Mouse (Mus musculus) hindbrain, embryonic 13.5 days (tissue): ENCODE measurements at regions not wholly inside any gene's neighbourhood (a gene's known extent, or its start where the extent isn't known, plus 50 kb on each side); places are given as distances from the start of the nearest gene placed in this dataset.
A peak's percentile ranks its signal among the peaks of the same experiment; 100 is the strongest.
"Not testable (repeated sequence)": the region's sequence is repeated elsewhere in the genome, so short reads cannot be mapped to it uniquely, and the experiment has no call there.

ENCODE experiments used
- ATAC-seq: fragments of 200-750 bp; cut with Nextera tagmentation; 2 replicates; pipeline ENCODE4 v1.8.0; 2017; ENCODE audit warnings: moderate TSS enrichment; ENCODE audit not compliant: low FRiP score
- H3K27ac ChIP-seq: fragments of 300-500 bp; sonication (generic); 2 replicates; pipeline ENCODE4 v1.5.1; 2015; ENCODE audit warnings: inconsistent platforms, mild to moderate bottlenecking, moderate library complexity
- H3K27me3 ChIP-seq: fragments of 300-500 bp; sonication (generic); 2 replicates; pipeline ENCODE4 v1.6.1; 2015; ENCODE audit warnings: mild to moderate bottlenecking, inconsistent platforms
- H3K36me3 ChIP-seq: fragments of 300-500 bp; sonication (generic); 2 replicates; pipeline ENCODE4 v1.6.1; 2015; ENCODE audit warnings: mild to moderate bottlenecking, inconsistent platforms
- H3K4me1 ChIP-seq: fragments of 300-500 bp; sonication (generic); replicated peaks from 2 replicates; pipeline ENCODE4 v1.6.1; 2015; ENCODE audit warnings: inconsistent platforms
- H3K4me2 ChIP-seq: fragments of 300-500 bp; sonication (generic); 2 replicates; pipeline ENCODE4 v1.6.1; 2015; ENCODE audit warnings: inconsistent platforms, mild to moderate bottlenecking, moderate library complexity
- H3K4me3 ChIP-seq: fragments of 300-500 bp; sonication (generic); 2 replicates; pipeline ENCODE4 v1.5.1; 2015; ENCODE audit warnings: mild to moderate bottlenecking, inconsistent platforms
- H3K9ac ChIP-seq: fragments of 300-500 bp; sonication (generic); 2 replicates; pipeline ENCODE4 v1.6.1; 2015; ENCODE audit warnings: mild to moderate bottlenecking, inconsistent platforms
- H3K9me3 ChIP-seq: fragments of 300-500 bp; sonication (generic); 2 replicates; pipeline ENCODE4 v1.6.1; 2016; ENCODE audit warnings: inconsistent platforms
- whole genome bisulfite sequencing: fragments of 180-500 bp; shearing (Covaris S2); methylation state at CpG from one replicate; pipeline ENCODE4 v1.1.7; 2015; 5-methylcytosine and 5-hydroxymethylcytosine counted together

DNA sequence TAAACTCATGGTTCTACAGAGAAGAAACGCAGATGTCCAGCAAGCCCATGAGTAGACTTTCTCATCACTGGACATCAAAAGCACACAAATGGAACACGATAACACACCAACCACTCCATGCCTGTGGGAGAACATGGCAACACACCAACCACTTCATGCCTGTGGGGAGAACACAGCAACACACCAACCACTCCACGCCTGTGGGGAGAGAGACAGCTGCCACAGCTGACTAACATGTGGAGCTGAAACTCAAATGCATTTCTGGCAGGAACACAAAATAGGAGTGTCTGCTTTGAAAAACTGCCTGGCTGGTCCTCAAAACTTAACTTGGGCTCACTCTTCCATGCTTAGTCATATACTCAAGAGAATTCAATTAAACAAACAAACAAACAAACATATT is 88.4 kb upstream of the Prkcq start:
- Histone ChIP-seq H3K9ac (no peak overlapping the region), H3K4me2 (no peak overlapping the region), H3K27me3 (no peaks in the 10 kb centered on the region), H3K4me3 (no peak overlapping the region), H3K4me1 (no peaks in the 10 kb centered on the region), H3K27ac (no peak overlapping the region), H3K9me3 (no peaks in the 10 kb centered on the region), H3K36me3 (no peaks in the 10 kb centered on the region)
- WGBS = 91% methylated on average over 3 of the region's 3 CpGs
- no peak for ATAC-seq

DNA sequence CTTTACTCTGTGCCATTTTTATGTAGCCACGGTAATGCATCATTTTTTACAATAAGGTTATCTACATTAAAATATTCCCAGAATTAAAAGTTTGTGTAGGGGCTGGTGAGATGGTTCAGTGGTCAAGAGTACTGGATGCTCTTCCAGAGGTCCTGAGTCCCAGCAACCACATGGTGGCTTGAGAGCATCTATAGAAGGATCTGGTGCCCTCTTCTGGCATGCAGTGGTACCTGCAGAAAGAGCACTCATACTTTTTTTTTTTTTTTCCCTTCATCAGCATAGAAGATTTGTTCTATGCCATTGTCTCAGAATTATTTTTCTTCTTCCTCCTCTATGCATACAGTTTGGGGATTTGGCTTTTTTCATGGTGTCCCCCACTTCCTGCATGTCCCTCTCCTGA is 84.9 kb upstream of the Prkcq start:
- no peaks in the 10 kb centered on the region for H3K9me3 ChIP-seq
- H3K4me2 ChIP-seq = no peak overlapping the region
- 46% methylated on average over 1 of the region's 1 CpGs for WGBS
- no peak for ATAC-seq
- no peak overlapping the region for H3K4me3 ChIP-seq
- no peaks in the 10 kb centered on the region for H3K4me1 ChIP-seq
- H3K27ac ChIP-seq = no peak overlapping the region
- no peaks in the 10 kb centered on the region for H3K36me3 ChIP-seq
- H3K9ac ChIP-seq = no peak overlapping the region
- no peaks in the 10 kb centered on the region for H3K27me3 ChIP-seq

GRCm38 (mm10) chr2:11099834-11100622 is 71.9 kb upstream of the Prkcq start:
- ATAC-seq = peak; percentile 90
- peak overlapping the region; percentile 33 for H3K4me3 ChIP-seq
- H3K4me1 ChIP-seq, H3K27me3 ChIP-seq, H3K9me3 ChIP-seq, H3K36me3 ChIP-seq, H3K27ac ChIP-seq: not testable (repeated sequence)
- 41% methylated on average over 34 of the region's 34 CpGs for WGBS
- 0 out of 2 replicates have a peak overlapping the region, but pooled peaks have one; percentile 43 for H3K9ac ChIP-seq
- peak overlapping the region; percentile 50 for H3K4me2 ChIP-seq

GRCm38 (mm10) chr2:11113191-11113590 is 58.7 kb upstream of the Prkcq start:
- no peaks in the 10 kb centered on the region for H3K9me3 ChIP-seq
- 0 out of 2 replicates have a peak, but pooled peaks have one; percentile 46 for ATAC-seq
- no peaks in the 10 kb centered on the region for H3K36me3 ChIP-seq
- H3K4me3 ChIP-seq = no peak overlapping the region
- H3K9ac ChIP-seq = no peak overlapping the region
- no peak overlapping the region for H3K4me2 ChIP-seq
- WGBS = 48% methylated on average over 8 of the region's 8 CpGs
- no peaks in the 10 kb centered on the region for H3K27me3 ChIP-seq
- H3K27ac ChIP-seq = no peak overlapping the region
- no peaks in the 10 kb centered on the region for H3K4me1 ChIP-seq

DNA sequence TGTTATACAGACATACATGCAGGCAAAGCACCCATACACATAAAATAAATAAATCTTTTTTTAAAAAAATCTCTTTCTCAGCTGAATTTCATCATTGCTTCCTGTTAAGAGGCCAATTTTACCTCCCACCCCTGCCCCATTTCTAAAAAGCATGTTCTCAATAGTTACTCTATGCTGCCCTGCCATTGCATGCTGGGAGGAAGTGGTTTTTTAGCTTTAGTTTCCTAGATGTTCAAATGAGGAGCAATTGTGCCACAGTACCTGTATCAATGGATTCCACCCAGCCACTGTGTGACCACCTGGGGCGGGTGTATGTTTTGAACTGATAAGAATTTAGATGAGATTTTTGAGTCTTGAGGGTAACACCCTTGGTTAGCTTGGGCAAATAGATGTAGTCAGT is 53.3 kb upstream of the Prkcq start:
- Histone ChIP-seq H3K4me3 (no peak overlapping the region), H3K36me3 (no peaks in the 10 kb centered on the region), H3K9ac (no peak overlapping the region), H3K4me1 (no peaks in the 10 kb centered on the region), H3K9me3 (no peaks in the 10 kb centered on the region), H3K27ac (no peak overlapping the region), H3K4me2 (no peak overlapping the region), H3K27me3 (no peaks in the 10 kb centered on the region)
- 97% methylated on average over 1 of the region's 1 CpGs for WGBS
- no peak for ATAC-seq

DNA sequence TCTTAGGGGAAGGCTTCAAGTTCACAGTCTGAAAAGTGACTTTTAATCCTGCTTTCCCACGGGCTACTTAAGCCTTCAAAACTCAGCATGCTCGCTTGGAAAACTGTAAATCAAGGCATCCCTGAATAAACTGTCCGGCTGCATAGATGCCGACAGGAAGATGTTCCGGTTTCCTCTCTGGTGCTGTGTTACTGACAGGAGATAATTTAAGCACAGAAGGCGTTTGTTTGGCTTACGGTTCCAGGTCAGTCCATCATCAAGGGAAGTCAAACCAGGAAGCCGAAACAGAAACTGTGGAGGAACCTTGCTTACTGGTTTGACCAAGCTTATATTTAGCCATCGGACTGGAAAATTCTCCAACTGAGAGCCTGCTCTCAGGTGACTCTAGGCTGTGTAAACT is 52.6 kb upstream of the Prkcq start:
- H3K9me3 ChIP-seq = no peaks in the 10 kb centered on the region
- no peak overlapping the region for H3K27ac ChIP-seq
- H3K4me3 ChIP-seq = no peak overlapping the region
- no peak for ATAC-seq
- H3K27me3 ChIP-seq = no peaks in the 10 kb centered on the region
- H3K36me3 ChIP-seq = no peaks in the 10 kb centered on the region
- WGBS = 87% methylated on average over 9 of the region's 9 CpGs
- H3K4me1 ChIP-seq = no peaks in the 10 kb centered on the region
- H3K4me2 ChIP-seq = no peak overlapping the region
- no peak overlapping the region for H3K9ac ChIP-seq
